Mouse (Mus musculus): ENCODE measurements around the gene Lrrc45.

- TF ChIP-seq CTCF (IDR thresholded peaks at IDR 0.05 in 2 of 3, conservative IDR thresholded peaks at IDR 0.05 in 1 of 3; ENCODE audit: control insufficient read depth in 1 of 3, insufficient read depth in 1 of 3, low read depth in 2 of 3, low read length in 3 of 3, poor library complexity in 1 of 3, severe bottlenecking in 1 of 3) (no peak), RAD21 (IDR thresholded peaks at IDR 0.05; ENCODE audit: low read depth, low read length) (no peak), CHD2 (IDR thresholded peaks at IDR 0.05; ENCODE audit: low read length) (no peak), POLR2A (IDR thresholded peaks at IDR 0.05; ENCODE audit: control insufficient read depth in 1 of 2, insufficient read depth in 1 of 2, low read depth in 1 of 2, low read length in 2 of 2, poor library complexity in 1 of 2) (no peak), EP300 (IDR thresholded peaks at IDR 0.05; ENCODE audit: low read depth in 1 of 2, low read length in 2 of 2) (no peak), KAT2A (conservative IDR thresholded peaks at IDR 0.05; ENCODE audit: low read depth, low read length) (no peak), RCOR1 (IDR thresholded peaks at IDR 0.05; ENCODE audit: low read depth, low read length) (no peak), NRF1 (IDR thresholded peaks at IDR 0.05; ENCODE audit: insufficient read depth, low read depth, low read length, poor library complexity, severe bottlenecking) (no peak), USF1 (IDR thresholded peaks at IDR 0.05; ENCODE audit: low read depth, low read length) (no peak), TAL1 (IDR thresholded peaks at IDR 0.05; ENCODE audit: low read length) (no peak), SMC3 (IDR thresholded peaks at IDR 0.05; ENCODE audit: low read depth, low read length) (no peak), NELFE (IDR thresholded peaks at IDR 0.05; ENCODE audit: low read depth, low read length) (no peak)
Observed at GRCm38 (mm10) chr11:120695184-120695583, 18.5 kb upstream of the Lrrc45 start.

All from MEL (cell line).